Mouse (Mus musculus) MEL (cell line): ENCODE data around the gene Ttc16. TPM values are rescaled to one million over a fixed set of nuclear protein-coding genes. Genes with fewer than 3 reads are reported as not detected.

Experiments
- DNase-seq: peaks from one replicate; pipeline ENCODE4 v3.0.0; 2011; ENCODE audit warnings: low read depth, low spot score
- H3K27ac ChIP-seq: 2 replicates; pipeline ENCODE4 v1.5.1; 2012; ENCODE audit warnings: low read depth, mild to moderate bottlenecking, control low read depth, low read length, moderate library complexity; ENCODE audit not compliant: control insufficient read depth
- H3K27me3 ChIP-seq, 2 experiments: fragments of 150-350 bp in 1 of 2; sonication (generic) in 1 of 2; 2 replicates each; pipeline ENCODE4 v1.6.1; 2012; ENCODE audit warnings: low read length in 2 of 2, mild to moderate bottlenecking in 2 of 2, improper control_type of control experiment in 1 of 2, moderate library complexity in 1 of 2; ENCODE audit not compliant: insufficient read depth in 2 of 2, control insufficient read depth in 1 of 2
- H3K36me3 ChIP-seq, 2 experiments: 2 replicates each; pipeline ENCODE4 v1.6.1; 2012 to 2014; ENCODE audit warnings: low read length in 2 of 2, improper control_type of control experiment in 1 of 2, inconsistent platforms in 1 of 2, mild to moderate bottlenecking in 1 of 2; ENCODE audit not compliant: insufficient read depth in 2 of 2, control insufficient read depth in 1 of 2
- H3K4me1 ChIP-seq, 2 experiments: fragments of 150-350 bp in 1 of 2; sonication (generic) in 1 of 2; 2 replicates each; pipeline ENCODE4 v1.6.1; 2012; ENCODE audit warnings: low read length in 2 of 2, improper control_type of control experiment in 1 of 2, mild to moderate bottlenecking in 1 of 2; ENCODE audit not compliant: insufficient read depth in 2 of 2, control insufficient read depth in 1 of 2
- H3K4me3 ChIP-seq, 2 experiments: fragments of 150-350 bp in 1 of 2; sonication (generic) in 1 of 2; 2 replicates each; pipeline ENCODE4 v1.5.1; 2012; ENCODE audit warnings: low read depth in 2 of 2, low read length in 2 of 2, mild to moderate bottlenecking in 2 of 2, moderate library complexity in 2 of 2, control low read depth in 1 of 2, improper control_type of control experiment in 1 of 2; ENCODE audit not compliant: control insufficient read depth in 1 of 2, insufficient read depth in 1 of 2
- H3K79me2 ChIP-seq: 2 replicates; pipeline ENCODE4 v1.6.1; 2012; ENCODE audit warnings: mild to moderate bottlenecking, low read length, moderate library complexity; ENCODE audit not compliant: control insufficient read depth, poor library complexity, insufficient read depth
- H3K9ac ChIP-seq: 2 replicates; pipeline ENCODE4 v1.6.1; 2012; ENCODE audit warnings: low read depth, mild to moderate bottlenecking, control low read depth, low read length, moderate library complexity; ENCODE audit not compliant: control insufficient read depth, poor library complexity, severe bottlenecking
- H3K9me3 ChIP-seq: fragments of 150-350 bp; sonication (generic); replicated peaks from 2 replicates; pipeline ENCODE4 v1.6.1; 2012; ENCODE audit warnings: mild to moderate bottlenecking, low read length, improper control_type of control experiment, moderate library complexity; ENCODE audit not compliant: insufficient read depth
- BHLHE40 ChIP-seq: IDR thresholded peaks from 2 replicates; pipeline ENCODE4 v1.6.1; 2012; ENCODE audit warnings: low read depth, mild to moderate bottlenecking, inconsistent platforms, low read length, improper control_type of control experiment, borderline replicate concordance
- CHD1 ChIP-seq: IDR thresholded peaks from 2 replicates; pipeline ENCODE4 v1.6.1; 2012; ENCODE audit warnings: low read depth, mild to moderate bottlenecking, inconsistent platforms, low read length, improper control_type of control experiment
- CTCF ChIP-seq, 3 experiments: IDR thresholded peaks in 2 of 3; conservative IDR thresholded peaks in 1 of 3; 2 replicates each; pipeline ENCODE4 v1.5.1; 2011 to 2012; ENCODE audit warnings: low read length in 3 of 3, low read depth in 2 of 3, mild to moderate bottlenecking in 2 of 3, improper control_type of control experiment in 1 of 3, inconsistent platforms in 1 of 3, mixed read lengths in 1 of 3, moderate library complexity in 1 of 3; ENCODE audit not compliant: control insufficient read depth in 1 of 3, insufficient read depth in 1 of 3, poor library complexity in 1 of 3, severe bottlenecking in 1 of 3
- E2F4 ChIP-seq: IDR thresholded peaks from 2 replicates; pipeline ENCODE4 v1.6.1; 2011; ENCODE audit warnings: low read depth, low read length, improper control_type of control experiment, borderline replicate concordance
- ETS1 ChIP-seq: IDR thresholded peaks from 2 replicates; pipeline ENCODE4 v1.6.1; 2012; ENCODE audit warnings: low read depth, mild to moderate bottlenecking, inconsistent platforms, low read length, improper control_type of control experiment, moderate library complexity
- GATA1 ChIP-seq: IDR thresholded peaks from 2 replicates; pipeline ENCODE4 v1.6.1; 2011; ENCODE audit warnings: low read depth, low read length, improper control_type of control experiment
- JUND ChIP-seq: IDR thresholded peaks from 2 replicates; pipeline ENCODE4 v1.6.1; 2011; ENCODE audit warnings: low read depth, mild to moderate bottlenecking, improper control_type of control experiment, low read length
- MAX ChIP-seq: IDR thresholded peaks from 2 replicates; pipeline ENCODE4 v1.6.1; 2011; ENCODE audit warnings: low read length, improper control_type of control experiment
- MEF2A ChIP-seq: IDR thresholded peaks from 2 replicates; pipeline ENCODE4 v1.6.1; 2014; ENCODE audit warnings: low read depth, mild to moderate bottlenecking, inconsistent platforms, low read length, improper control_type of control experiment; ENCODE audit not compliant: poor library complexity, insufficient replicate concordance, severe bottlenecking; ENCODE audit errors: extremely low read depth
- MYB ChIP-seq: IDR thresholded peaks from 2 replicates; pipeline ENCODE4 v1.6.1; 2011; ENCODE audit warnings: mild to moderate bottlenecking, low read depth, low read length, improper control_type of control experiment
- NELFE ChIP-seq: IDR thresholded peaks from 2 replicates; pipeline ENCODE4 v1.6.1; 2011; ENCODE audit warnings: low read depth, low read length, improper control_type of control experiment
- POLR2A ChIP-seq, 2 experiments: IDR thresholded peaks; 2 replicates each; pipeline ENCODE4 v1.6.1; 2011 to 2012; ENCODE audit warnings: low read length in 2 of 2, mild to moderate bottlenecking in 2 of 2, control low read depth in 1 of 2, improper control_type of control experiment in 1 of 2, low read depth in 1 of 2, moderate library complexity in 1 of 2; ENCODE audit not compliant: control insufficient read depth in 1 of 2, insufficient read depth in 1 of 2, poor library complexity in 1 of 2
- POLR2AphosphoS5 ChIP-seq: IDR thresholded peaks from 2 replicates; pipeline ENCODE4 v1.6.1; 2012; ENCODE audit warnings: low read depth, borderline replicate concordance, mild to moderate bottlenecking, inconsistent platforms, low read length, moderate library complexity, mixed read lengths
- RAD21 ChIP-seq: IDR thresholded peaks from 2 replicates; pipeline ENCODE4 v1.6.1; 2011; ENCODE audit warnings: mild to moderate bottlenecking, low read depth, low read length, improper control_type of control experiment
- RCOR1 ChIP-seq: IDR thresholded peaks from 2 replicates; pipeline ENCODE4 v1.6.1; 2012; ENCODE audit warnings: low read depth, mild to moderate bottlenecking, inconsistent platforms, low read length, improper control_type of control experiment
- SIN3A ChIP-seq: IDR thresholded peaks from 2 replicates; pipeline ENCODE4 v1.6.1; 2012; ENCODE audit warnings: low read length, improper control_type of control experiment, inconsistent platforms
- SMC3 ChIP-seq: IDR thresholded peaks from 2 replicates; pipeline ENCODE4 v1.6.1; 2011; ENCODE audit warnings: low read depth, low read length, improper control_type of control experiment
- TBP ChIP-seq: IDR thresholded peaks from 2 replicates; pipeline ENCODE4 v1.8.0; 2011; ENCODE audit warnings: low read depth, low read length, improper control_type of control experiment
- TCF12 ChIP-seq: IDR thresholded peaks from 2 replicates; pipeline ENCODE4 v1.6.1; 2014; ENCODE audit warnings: low read depth, mild to moderate bottlenecking, inconsistent platforms, low read length, improper control_type of control experiment, moderate library complexity
- UBTF ChIP-seq: IDR thresholded peaks from 2 replicates; pipeline ENCODE4 v1.6.1; 2012; ENCODE audit warnings: low read depth, mild to moderate bottlenecking, inconsistent platforms, low read length, improper control_type of control experiment, moderate library complexity, borderline replicate concordance; ENCODE audit not compliant: insufficient read depth
- USF1 ChIP-seq: IDR thresholded peaks from 2 replicates; pipeline ENCODE4 v1.6.1; 2014; ENCODE audit warnings: low read depth, mild to moderate bottlenecking, inconsistent platforms, low read length, improper control_type of control experiment, moderate library complexity
- ZC3H11A ChIP-seq: IDR thresholded peaks from 2 replicates; pipeline ENCODE4 v1.6.1; 2012; ENCODE audit warnings: low read depth, mild to moderate bottlenecking, inconsistent platforms, low read length, improper control_type of control experiment
- ZNF384 ChIP-seq: IDR thresholded peaks from 2 replicates; pipeline ENCODE4 v1.6.1; 2012; ENCODE audit warnings: low read depth, mild to moderate bottlenecking, inconsistent platforms, low read length, improper control_type of control experiment
- polyA plus RNA-seq, 2 experiments: library from polyadenylated mRNA; stranded (reverse) in 1 of 2; unstranded in 1 of 2; fragments of >175 nt in 1 of 2; fragments of >200 nt in 1 of 2; gene quantifications; 2 replicates each; pipeline versions ENCODE4 v1.2.1 to v1.2.4; 2012; ENCODE audit warnings: low replicate concordance in 2 of 2, low read depth in 1 of 2; ENCODE audit not compliant: insufficient read length in 2 of 2, insufficient read depth in 1 of 2, missing spikeins in 1 of 2
- total RNA-seq: library from RNA; depleted of rRNA; stranded (reverse); fragments of 300-350 nt; gene quantifications from 2 replicates; pipeline ENCODE4 v1.2.3, GENCODE M21; 2012

Gene Ttc16
- total and polyA plus RNA-seq, 3 experiments: 0.35 to 0.69 TPM; not detected in 1

GRCm38 (mm10) chr2:32734480-32734879 lies 41.0 kb downstream of the Ttc16 start:
- Histone ChIP-seq H3K4me1 (no peaks in the 10 kb centered on the region), H3K27ac (no peak overlapping the region), H3K79me2 (no peaks in the 10 kb centered on the region), H3K9ac (no peak overlapping the region), H3K27me3 (peaks cover 0 to 3% of the 10 kb centered on the region in 2 experiments; a peak in 2 of 4 replicates), H3K36me3 (no peaks in the 10 kb centered on the region), H3K4me3 (no peak overlapping the region), H3K9me3 (no peaks in the 10 kb centered on the region)
- TF ChIP-seq JUND (no peak), UBTF (no peak), RAD21 (no peak), MAX (no peak), TBP (no peak), E2F4 (no peak), POLR2A (IDR thresholded peaks at IDR 0.05; ENCODE audit: control insufficient read depth in 1 of 2, insufficient read depth in 1 of 2, low read depth in 1 of 2, low read length in 2 of 2, poor library complexity in 1 of 2) (no peak), GATA1 (no peak), NELFE (no peak), USF1 (no peak), MEF2A (no peak), SIN3A (no peak), SMC3 (no peak)
- DNase-seq: no peak

- H3K79me2 ChIP-seq: no peaks in the 10 kb centered on the region
- no peaks in the 10 kb centered on the region for H3K9me3 ChIP-seq
- TF ChIP-seq ETS1 (no peak), CHD1 (no peak), ZC3H11A (no peak), ZNF384 (no peak), MYB (no peak), POLR2AphosphoS5 (no peak), TCF12 (no peak), RCOR1 (no peak), SMC3 (no peak), BHLHE40 (no peak), CTCF (IDR thresholded peaks at IDR 0.05 in 2 of 3, conservative IDR thresholded peaks at IDR 0.05 in 1 of 3; ENCODE audit: control insufficient read depth in 1 of 3, insufficient read depth in 1 of 3, low read depth in 2 of 3, low read length in 3 of 3, poor library complexity in 1 of 3, severe bottlenecking in 1 of 3) (no peak)
- H3K27me3 ChIP-seq: no peaks in the 10 kb centered on the region; a peak in 1 of 4 replicates
- H3K36me3 ChIP-seq: no peaks in the 10 kb centered on the region
- no peaks in the 10 kb centered on the region for H3K4me1 ChIP-seq
- no peak overlapping the region for H3K4me3 ChIP-seq
- no peak overlapping the region for H3K27ac ChIP-seq
- DNase-seq: no peak
- no peak overlapping the region for H3K9ac ChIP-seq
These were observed 42.7 kb downstream of the Ttc16 start for GRCm38 (mm10) chr2:32732695-32733094.
